Mouse (Mus musculus) neural tube, embryonic 12.5 days (tissue): ENCODE measurements around the gene Plekhf1. TPM values are rescaled to one million over a fixed set of nuclear protein-coding genes. Genes with fewer than 3 reads are reported as not detected.

Source experiments
- ATAC-seq: fragments of 200-750 bp; cut with Nextera tagmentation; 2 replicates; pipeline ENCODE4 v1.8.0; 2017; ENCODE audit warnings: low read depth, mild to moderate bottlenecking, moderate TSS enrichment, moderate library complexity; ENCODE audit not compliant: low FRiP score
- H3K27ac ChIP-seq: fragments of 300-500 bp; sonication (generic); 2 replicates; pipeline ENCODE4 v1.5.1; 2016
- H3K27me3 ChIP-seq: fragments of 300-500 bp; sonication (generic); replicated peaks from 2 replicates; pipeline ENCODE4 v1.6.1; 2016; ENCODE audit warnings: mild to moderate bottlenecking
- H3K36me3 ChIP-seq: fragments of 300-500 bp; sonication (generic); 2 replicates; pipeline ENCODE4 v1.6.1; 2016; ENCODE audit warnings: mild to moderate bottlenecking
- H3K4me1 ChIP-seq: fragments of 300-500 bp; sonication (generic); 2 replicates; pipeline ENCODE4 v1.6.1; 2016
- H3K4me2 ChIP-seq: fragments of 300-500 bp; sonication (generic); replicated peaks from 2 replicates; pipeline ENCODE4 v1.6.1; 2016; ENCODE audit warnings: mild to moderate bottlenecking
- H3K4me3 ChIP-seq: fragments of 300-500 bp; sonication (generic); 2 replicates; pipeline ENCODE4 v1.5.1; 2016
- H3K9ac ChIP-seq: fragments of 300-500 bp; sonication (generic); 2 replicates; pipeline ENCODE4 v1.6.1; 2016; ENCODE audit warnings: mild to moderate bottlenecking
- H3K9me3 ChIP-seq: fragments of 300-500 bp; sonication (generic); 2 replicates; pipeline ENCODE4 v1.6.1; 2016; ENCODE audit warnings: mild to moderate bottlenecking
- WGBS: fragments of 180-500 bp; shearing (Covaris S2); methylation state at CpG from one replicate; pipeline ENCODE4 v1.1.7; 2016; 5-methylcytosine and 5-hydroxymethylcytosine counted together
- polyA plus RNA-seq: library from polyadenylated mRNA; unstranded; fragments of >200 nt; fragmentation: Nextera tagmentation; extraction: Ambion mirVana; gene quantifications from 2 replicates; pipeline ENCODE4 v1.2.1, GENCODE M21; 2016

Plekhf1 gene
- polyA plus RNA-seq = 1.2 and 1.6 TPM in 2 replicates

GRCm38 (mm10) chr7:38227900-38228298, at the start of gene Plekhf1:
Gene Plekhf1 (minus strand): TSS chr7:38228016.
- peak; percentile 91 for ATAC-seq
- under 1% methylated on average over 36 of the region's 36 CpGs for WGBS
- peak within 1 kb of the TSS; percentile 83 for H3K4me2 ChIP-seq
- H3K4me3 ChIP-seq = peak within 1 kb of the TSS; percentile 49
- H3K36me3 ChIP-seq = no peaks in the 10 kb centered on the region
- no peak within 1 kb of the TSS for H3K27ac ChIP-seq
- peak within 1 kb of the TSS; percentile 49 for H3K9ac ChIP-seq
- no peaks in the 10 kb centered on the region for H3K27me3 ChIP-seq
- H3K4me1 ChIP-seq = peaks cover 13% of the 10 kb centered on the region
- no peaks in the 10 kb centered on the region for H3K9me3 ChIP-seq

GRCm38 (mm10) chr7:38272551-38272950, 44.7 kb upstream of the Plekhf1 start:
- Histone ChIP-seq H3K4me3 (no peak overlapping the region), H3K36me3 (peaks cover 8% of the 10 kb centered on the region), H3K27ac (no peak overlapping the region), H3K4me1 (peaks cover 10% of the 10 kb centered on the region), H3K9me3 (no peaks in the 10 kb centered on the region), H3K4me2 (no peak overlapping the region), H3K9ac (no peak overlapping the region), H3K27me3 (no peaks in the 10 kb centered on the region)
- no peak for ATAC-seq

DNA sequence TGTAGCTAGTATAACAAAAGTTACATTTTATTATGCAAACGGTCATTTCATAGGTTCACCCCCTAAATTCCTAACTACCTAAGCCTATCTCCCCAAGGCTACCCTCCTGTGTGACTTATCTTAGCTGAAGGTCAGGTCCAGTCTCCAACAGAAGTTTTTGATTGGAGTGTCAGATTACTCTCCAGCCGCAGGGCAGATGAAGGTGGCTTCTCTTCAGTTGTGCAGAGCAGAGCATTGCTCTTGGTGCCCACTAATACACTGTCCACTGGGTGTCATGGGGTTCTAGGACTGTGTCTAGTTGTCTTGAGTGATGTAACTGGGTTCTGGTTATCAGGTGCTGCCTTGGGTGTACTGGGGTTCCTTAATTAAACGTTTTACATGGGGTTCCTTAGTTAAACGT, 44.0 kb upstream of the Plekhf1 start:
- Histone ChIP-seq H3K4me1 (peaks cover 10% of the 10 kb centered on the region), H3K36me3 (peaks cover 15% of the 10 kb centered on the region), H3K4me3 (peak overlapping the region; percentile 53), H3K9me3 (no peaks in the 10 kb centered on the region), H3K27ac (no peak overlapping the region), H3K27me3 (no peaks in the 10 kb centered on the region), H3K9ac (peak overlapping the region; percentile 67; the same call in 1 of the 2 replicates), H3K4me2 (peak overlapping the region; percentile 89)
- 16% methylated on average over 4 of the region's 4 CpGs for WGBS
- ATAC-seq = peak; percentile 21

- peak overlapping the region; percentile 89 for H3K4me2 ChIP-seq
- no peak for ATAC-seq
- peak overlapping the region; percentile 67 for H3K9ac ChIP-seq
- no peaks in the 10 kb centered on the region for H3K27me3 ChIP-seq
- peaks cover 10% of the 10 kb centered on the region for H3K4me1 ChIP-seq
- peaks cover 17% of the 10 kb centered on the region for H3K36me3 ChIP-seq
- H3K9me3 ChIP-seq = no peaks in the 10 kb centered on the region
- no peak overlapping the region for H3K27ac ChIP-seq
- under 1% methylated on average over 11 of the region's 11 CpGs for WGBS
- H3K4me3 ChIP-seq = peak overlapping the region; percentile 53
Observed at GRCm38 (mm10) chr7:38271511-38271811, 43.6 kb upstream of the Plekhf1 start.

DNA sequence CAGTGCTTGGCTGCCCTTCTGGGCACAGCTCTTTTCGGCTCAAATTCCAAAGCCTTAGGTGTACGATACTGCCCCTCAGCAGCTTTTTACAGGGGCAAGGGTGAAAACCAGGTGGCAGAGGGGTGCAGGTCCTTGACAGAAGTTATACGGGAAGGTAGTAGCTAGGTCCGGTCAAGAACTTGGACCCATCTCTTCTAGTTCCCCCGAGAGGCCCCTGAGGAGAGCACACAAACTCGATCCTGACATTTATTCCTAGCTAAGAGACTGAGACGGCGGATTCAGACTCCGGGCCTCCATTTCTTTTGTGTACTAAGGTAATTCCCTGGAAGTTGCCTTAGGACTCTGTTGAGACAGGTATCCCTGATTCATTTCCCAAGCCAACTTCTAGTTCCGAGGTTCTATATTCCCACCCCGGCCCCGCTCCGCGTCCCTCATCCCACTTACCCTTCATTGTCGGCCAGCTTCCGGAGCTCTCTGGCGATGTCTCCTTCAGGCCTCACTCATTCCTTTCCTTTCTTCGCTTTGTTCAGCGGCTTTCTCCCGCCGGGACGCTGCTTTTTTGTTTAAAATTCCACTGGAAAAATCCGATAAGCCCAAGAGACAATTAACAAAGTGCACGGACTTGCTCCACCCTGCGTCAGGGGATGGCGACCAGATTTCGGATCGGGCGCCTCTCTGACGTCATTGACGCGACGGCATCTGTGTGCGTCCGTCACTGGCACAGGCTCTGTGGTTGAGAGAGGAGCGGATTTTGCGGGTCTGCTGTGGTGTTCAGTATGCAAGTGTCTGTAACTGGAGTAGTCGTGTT, 43.1 kb upstream of the Plekhf1 start, which contains the start of gene Pop4:
TSS of gene Pop4 (minus strand) at position 721 of the 808 bp plus-strand sequence.
- Histone ChIP-seq H3K4me3 (peak within 1 kb of the TSS; percentile 53), H3K4me2 (peak within 1 kb of the TSS; percentile 89), H3K27me3 (no peaks in the 10 kb centered on the region), H3K9me3 (no peaks in the 10 kb centered on the region), H3K27ac (no peak within 1 kb of the TSS), H3K9ac (peak within 1 kb of the TSS; percentile 67), H3K36me3 (peaks cover 23% of the 10 kb centered on the region), H3K4me1 (peaks cover 10% of the 10 kb centered on the region)
- ATAC-seq = peak; percentile 96
- WGBS = 1% methylated on average over 38 of the region's 38 CpGs

DNA sequence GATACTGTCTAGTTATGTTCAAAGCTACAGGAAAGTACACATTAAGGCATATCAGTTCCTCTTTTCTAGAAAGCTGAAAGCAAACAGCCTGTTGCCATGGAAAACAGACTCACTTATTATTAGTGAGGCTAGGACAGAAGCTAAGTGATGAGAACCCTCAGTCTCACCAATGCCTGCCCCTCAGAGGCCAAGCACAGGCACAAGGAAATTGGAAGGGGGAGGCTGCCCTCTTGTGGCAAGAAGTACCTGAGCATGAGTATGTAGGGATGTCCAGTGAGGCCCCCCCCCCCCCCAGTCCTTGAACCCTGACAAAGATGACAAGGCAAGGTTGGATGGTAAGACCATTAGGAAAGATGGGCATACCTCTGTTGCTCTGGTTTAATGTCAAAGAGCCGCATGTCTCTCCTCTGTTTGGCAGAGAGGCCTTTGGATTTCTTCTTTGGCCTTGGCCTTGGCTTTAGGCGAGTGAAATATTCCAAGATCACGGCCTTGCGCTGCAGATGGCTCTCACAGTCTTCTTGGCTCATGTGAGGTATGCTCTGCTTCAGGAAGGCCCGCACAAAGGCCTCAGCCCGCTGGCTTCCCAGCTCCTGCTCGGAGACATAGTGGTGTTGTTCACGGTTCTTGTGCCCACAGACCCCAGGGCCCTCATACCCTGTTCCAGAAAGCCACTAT, 39.3 kb upstream of the Plekhf1 start:
- H3K9me3 ChIP-seq = no peaks in the 10 kb centered on the region

DNA sequence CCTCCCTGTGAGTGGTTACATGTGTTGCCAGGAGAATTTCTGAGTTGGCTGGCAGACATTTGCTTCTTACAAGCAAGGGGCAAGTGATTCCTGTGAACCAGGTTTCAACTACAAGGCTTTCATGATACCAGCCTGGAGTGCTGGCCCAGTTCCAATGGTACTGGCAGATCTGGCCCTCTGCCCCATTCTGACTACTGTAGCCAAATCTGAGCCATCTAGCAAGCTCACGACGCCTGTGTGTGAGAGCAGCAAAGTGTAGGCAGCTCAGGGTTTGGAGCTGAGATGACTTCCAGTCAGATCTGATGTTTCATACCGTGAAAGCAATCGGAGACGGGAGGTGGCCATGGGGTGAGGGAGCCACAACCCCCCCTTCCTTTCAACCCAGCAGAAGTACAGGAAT, 34.6 kb upstream of the Plekhf1 start:
- H3K4me1 ChIP-seq = no peaks in the 10 kb centered on the region

More for the DNA sequence above, 39.3 kb upstream of the Plekhf1 start:
- H3K27ac ChIP-seq = no peak overlapping the region
- H3K27me3 ChIP-seq = no peaks in the 10 kb centered on the region
- no peak overlapping the region for H3K4me3 ChIP-seq
- H3K36me3 ChIP-seq = peaks cover 60% of the 10 kb centered on the region
- ATAC-seq = no peak
- H3K9ac ChIP-seq = no peak overlapping the region
- H3K4me1 ChIP-seq = peaks cover 10% of the 10 kb centered on the region
- H3K4me2 ChIP-seq = no peak overlapping the region
- 90% methylated on average over 8 of the region's 8 CpGs for WGBS

GRCm38 (mm10) chr7:38259631-38260030, 31.8 kb upstream of the Plekhf1 start:
- Histone ChIP-seq H3K9ac (no peak overlapping the region), H3K27ac (no peak overlapping the region), H3K4me2 (no peak overlapping the region), H3K36me3 (peaks cover 38% of the 10 kb centered on the region), H3K9me3 (no peaks in the 10 kb centered on the region), H3K4me3 (no peak overlapping the region), H3K4me1 (no peaks in the 10 kb centered on the region), H3K27me3 (no peaks in the 10 kb centered on the region)
- WGBS = 89% methylated on average over 2 of the region's 2 CpGs
- no peak for ATAC-seq

More for the DNA sequence above, 34.6 kb upstream of the Plekhf1 start:
- no peak overlapping the region for H3K4me2 ChIP-seq
- no peak overlapping the region for H3K9ac ChIP-seq
- no peak overlapping the region for H3K4me3 ChIP-seq
- H3K9me3 ChIP-seq = no peaks in the 10 kb centered on the region
- H3K27ac ChIP-seq = no peak overlapping the region
- 98% methylated on average over 5 of the region's 5 CpGs for WGBS
- H3K27me3 ChIP-seq = no peaks in the 10 kb centered on the region
- no peak for ATAC-seq
- peaks cover 64% of the 10 kb centered on the region for H3K36me3 ChIP-seq

- no peaks in the 10 kb centered on the region for H3K4me1 ChIP-seq
- no peaks in the 10 kb centered on the region for H3K9me3 ChIP-seq
- H3K4me3 ChIP-seq = no peak overlapping the region
- H3K9ac ChIP-seq = no peak overlapping the region
- ATAC-seq = no peak
- H3K27ac ChIP-seq = no peak overlapping the region
- no peak overlapping the region for H3K4me2 ChIP-seq
- H3K27me3 ChIP-seq = no peaks in the 10 kb centered on the region
- H3K36me3 ChIP-seq = no peaks in the 10 kb centered on the region
Observed at GRCm38 (mm10) chr7:38253441-38253840, 25.6 kb upstream of the Plekhf1 start.

DNA sequence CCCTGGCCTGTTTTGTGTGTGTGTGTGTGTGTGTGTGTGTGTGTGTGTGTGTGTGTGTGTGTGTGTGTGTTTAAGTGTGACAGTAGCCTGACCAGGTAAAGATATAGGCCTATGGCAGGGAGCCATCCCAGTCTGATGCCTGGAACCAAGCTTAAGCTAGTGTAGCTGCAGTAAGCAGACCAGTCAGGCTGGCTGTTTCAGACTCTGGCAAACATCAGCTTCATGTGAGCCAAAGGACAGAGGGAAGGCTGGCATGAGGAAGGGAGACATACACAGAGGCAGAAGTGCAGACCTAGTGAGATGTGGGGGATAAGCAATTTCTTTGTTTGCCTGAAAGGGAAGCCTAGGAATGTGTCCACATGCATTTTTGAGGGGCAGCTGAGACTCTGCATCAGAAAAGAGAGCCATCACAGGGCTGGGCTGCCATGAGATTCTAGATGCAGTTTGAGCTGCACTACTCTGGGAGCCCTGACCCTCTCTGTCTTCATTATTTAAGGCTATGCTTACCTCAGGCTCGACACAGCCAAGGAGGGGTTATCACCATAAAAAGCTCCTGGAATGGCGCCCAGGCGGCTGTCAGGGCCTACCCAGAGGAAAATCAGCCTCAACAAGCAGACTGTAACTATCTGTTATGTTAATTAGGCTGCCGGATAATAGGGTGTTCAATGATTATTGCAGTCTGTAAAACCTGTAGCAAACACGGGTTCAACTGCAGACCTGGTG, 23.8 kb upstream of the Plekhf1 start:
- no peak overlapping the region for H3K9ac ChIP-seq
- ATAC-seq = peak; percentile 30; the same call in 1 of the 2 replicates
- H3K36me3 ChIP-seq = no peaks in the 10 kb centered on the region
- H3K4me1 ChIP-seq = no peaks in the 10 kb centered on the region
- no peak overlapping the region for H3K27ac ChIP-seq
- no peak overlapping the region for H3K4me3 ChIP-seq
- H3K4me2 ChIP-seq = no peak overlapping the region
- WGBS = 18% methylated on average over 5 of the region's 5 CpGs
- H3K27me3 ChIP-seq = no peaks in the 10 kb centered on the region
- no peaks in the 10 kb centered on the region for H3K9me3 ChIP-seq

GRCm38 (mm10) chr7:38242417-38242816, 14.6 kb upstream of the Plekhf1 start:
- Histone ChIP-seq H3K27me3 (no peaks in the 10 kb centered on the region), H3K4me1 (no peaks in the 10 kb centered on the region), H3K9me3 (no peaks in the 10 kb centered on the region), H3K27ac (no peak overlapping the region), H3K4me3 (no peak overlapping the region), H3K4me2 (no peak overlapping the region), H3K36me3 (no peaks in the 10 kb centered on the region), H3K9ac (no peak overlapping the region)
- no peak for ATAC-seq
- WGBS = 86% methylated on average over 4 of the region's 4 CpGs

GRCm38 (mm10) chr7:38237140-38237539, 9.3 kb upstream of the Plekhf1 start:
- H3K36me3 ChIP-seq = no peaks in the 10 kb centered on the region
- no peak overlapping the region for H3K4me3 ChIP-seq
- no peak overlapping the region for H3K27ac ChIP-seq
- no peaks in the 10 kb centered on the region for H3K4me1 ChIP-seq
- H3K27me3 ChIP-seq = no peaks in the 10 kb centered on the region
- no peak overlapping the region for H3K4me2 ChIP-seq
- H3K9me3 ChIP-seq = no peaks in the 10 kb centered on the region
- H3K9ac ChIP-seq = no peak overlapping the region
- no peak for ATAC-seq
